Mouse (Mus musculus): ENCODE data around the gene Zdhhc8.

DNA sequence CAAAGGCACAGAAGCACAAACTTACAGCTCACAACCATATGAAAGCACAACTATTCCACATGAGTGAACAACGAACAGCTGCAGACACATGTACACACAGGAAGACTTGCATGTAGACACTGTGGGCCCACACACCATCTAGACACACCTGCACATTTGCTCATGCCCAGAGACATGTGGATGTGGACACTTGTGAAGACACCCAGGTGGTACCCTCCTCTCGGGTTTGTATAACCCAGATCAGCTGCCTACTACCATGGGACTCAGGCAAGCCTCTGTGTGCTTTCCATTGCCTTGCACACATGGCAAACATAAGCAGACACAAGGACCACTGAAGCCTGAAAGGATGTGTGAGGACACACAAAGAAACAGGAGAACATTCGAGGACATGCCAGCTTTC, 3.9 kb downstream of the Zdhhc8 start:
- no peak for TF ChIP-seq POLR2A (IDR thresholded peaks at IDR 0.05; ENCODE audit: borderline replicate concordance, control insufficient read depth, low read depth, low read length)
- TF ChIP-seq CTCF (IDR thresholded peaks at IDR 0.05; ENCODE audit: control insufficient read depth, insufficient read depth, low read length): no peak
